Mouse (Mus musculus) hindbrain, embryonic 13.5 days (tissue): ENCODE measurements around the gene Ism1. TPM values are rescaled to one million over a fixed set of nuclear protein-coding genes. Genes with fewer than 3 reads are reported as not detected.

Source experiments
- ATAC-seq: fragments of 200-750 bp; cut with Nextera tagmentation; 2 replicates; pipeline ENCODE4 v1.8.0; 2017; ENCODE audit warnings: moderate TSS enrichment; ENCODE audit not compliant: low FRiP score
- H3K27ac ChIP-seq: fragments of 300-500 bp; sonication (generic); 2 replicates; pipeline ENCODE4 v1.5.1; 2015; ENCODE audit warnings: inconsistent platforms, mild to moderate bottlenecking, moderate library complexity
- H3K27me3 ChIP-seq: fragments of 300-500 bp; sonication (generic); 2 replicates; pipeline ENCODE4 v1.6.1; 2015; ENCODE audit warnings: mild to moderate bottlenecking, inconsistent platforms
- H3K36me3 ChIP-seq: fragments of 300-500 bp; sonication (generic); 2 replicates; pipeline ENCODE4 v1.6.1; 2015; ENCODE audit warnings: mild to moderate bottlenecking, inconsistent platforms
- H3K4me1 ChIP-seq: fragments of 300-500 bp; sonication (generic); replicated peaks from 2 replicates; pipeline ENCODE4 v1.6.1; 2015; ENCODE audit warnings: inconsistent platforms
- H3K4me2 ChIP-seq: fragments of 300-500 bp; sonication (generic); 2 replicates; pipeline ENCODE4 v1.6.1; 2015; ENCODE audit warnings: inconsistent platforms, mild to moderate bottlenecking, moderate library complexity
- H3K4me3 ChIP-seq: fragments of 300-500 bp; sonication (generic); 2 replicates; pipeline ENCODE4 v1.5.1; 2015; ENCODE audit warnings: mild to moderate bottlenecking, inconsistent platforms
- H3K9ac ChIP-seq: fragments of 300-500 bp; sonication (generic); 2 replicates; pipeline ENCODE4 v1.6.1; 2015; ENCODE audit warnings: mild to moderate bottlenecking, inconsistent platforms
- H3K9me3 ChIP-seq: fragments of 300-500 bp; sonication (generic); 2 replicates; pipeline ENCODE4 v1.6.1; 2016; ENCODE audit warnings: inconsistent platforms
- WGBS: fragments of 180-500 bp; shearing (Covaris S2); methylation state at CpG from one replicate; pipeline ENCODE4 v1.1.7; 2015; 5-methylcytosine and 5-hydroxymethylcytosine counted together
- polyA plus RNA-seq: library from polyadenylated mRNA; unstranded; fragments of >200 nt; fragmentation: Nextera tagmentation; extraction: Ambion mirVana; gene quantifications from 2 replicates; pipeline ENCODE4 v1.2.1, GENCODE M21; 2015

Ism1 gene
- polyA plus RNA-seq, 1 experiment from 2014 or later: 0.73 TPM

GRCm38 (mm10) chr2:139682540-139682939, 4.6 kb downstream of the Ism1 start:
- Histone ChIP-seq H3K9me3 (no peaks in the 10 kb centered on the region), H3K4me1 (peaks cover 8% of the 10 kb centered on the region; the same call in 1 of the 2 replicates), H3K4me2 (no peak overlapping the region), H3K27ac (no peak overlapping the region), H3K36me3 (no peaks in the 10 kb centered on the region), H3K4me3 (no peak overlapping the region), H3K27me3 (peaks cover 12% of the 10 kb centered on the region), H3K9ac (no peak overlapping the region)
- no peak for ATAC-seq
- WGBS: 87% methylated on average over 3 of the region's 3 CpGs

- Histone ChIP-seq H3K27me3 (no peaks in the 10 kb centered on the region), H3K9ac (no peak overlapping the region), H3K4me3 (no peak overlapping the region), H3K4me1 (no peaks in the 10 kb centered on the region), H3K36me3 (no peaks in the 10 kb centered on the region), H3K4me2 (no peak overlapping the region), H3K9me3 (no peaks in the 10 kb centered on the region), H3K27ac (no peak overlapping the region)
- ATAC-seq: no peak
- 97% methylated on average over 1 of the region's 1 CpGs for WGBS
These were observed 11.5 kb downstream of the Ism1 start for GRCm38 (mm10) chr2:139689442-139690003.

DNA sequence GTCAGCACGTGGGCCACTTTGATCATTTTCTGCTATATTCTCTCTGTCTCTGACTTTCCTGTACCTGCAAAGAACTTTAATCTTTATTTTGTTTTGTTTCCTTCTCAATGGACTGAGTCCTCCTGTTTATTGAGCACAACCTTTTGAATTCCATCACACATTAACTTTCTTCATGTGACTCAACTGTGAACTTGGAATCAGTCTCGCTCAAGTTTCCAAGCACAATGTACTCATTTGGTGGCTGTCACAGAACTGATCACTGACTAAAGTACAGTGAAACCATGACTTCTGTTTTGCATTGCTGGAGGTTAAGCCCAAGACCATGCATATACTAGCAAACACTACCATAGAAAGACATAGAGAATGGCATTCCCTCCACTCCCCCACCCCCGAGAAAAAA, 15.5 kb downstream of the Ism1 start:
- WGBS: 94% methylated on average over 3 of the region's 3 CpGs
- no peaks in the 10 kb centered on the region for H3K4me1 ChIP-seq
- H3K4me3 ChIP-seq: no peak overlapping the region
- no peaks in the 10 kb centered on the region for H3K36me3 ChIP-seq
- ATAC-seq: no peak
- no peaks in the 10 kb centered on the region for H3K9me3 ChIP-seq
- H3K27ac ChIP-seq: no peak overlapping the region
- no peak overlapping the region for H3K4me2 ChIP-seq
- H3K9ac ChIP-seq: no peak overlapping the region
- no peaks in the 10 kb centered on the region for H3K27me3 ChIP-seq

DNA sequence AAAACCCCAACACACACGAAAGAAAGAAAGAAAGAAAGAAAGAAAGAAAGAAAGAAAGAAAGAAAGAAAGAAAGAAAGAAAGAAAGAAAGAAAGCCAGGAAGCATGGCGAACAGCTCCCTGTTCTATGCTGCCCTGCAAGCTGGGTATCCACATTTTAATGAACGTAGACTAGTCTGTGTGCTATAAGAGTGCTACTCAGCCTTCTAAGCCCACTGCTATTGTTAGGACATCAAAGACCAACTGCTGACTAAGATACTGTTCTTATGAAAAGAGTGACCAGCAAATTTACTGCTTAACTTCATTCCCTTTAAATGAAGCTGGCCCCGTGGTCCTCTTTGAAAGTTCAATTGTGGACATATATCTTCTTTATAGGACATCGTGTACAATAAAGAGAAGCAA, 16.7 kb downstream of the Ism1 start:
- no peak overlapping the region for H3K4me2 ChIP-seq
- ATAC-seq: no peak
- H3K4me3 ChIP-seq: no peak overlapping the region
- H3K27ac ChIP-seq: no peak overlapping the region
- H3K9me3 ChIP-seq: no peaks in the 10 kb centered on the region
- H3K27me3 ChIP-seq: no peaks in the 10 kb centered on the region
- no peaks in the 10 kb centered on the region for H3K36me3 ChIP-seq
- no peak overlapping the region for H3K9ac ChIP-seq
- WGBS: 69% methylated on average over 5 of the region's 5 CpGs
- H3K4me1 ChIP-seq: no peaks in the 10 kb centered on the region

DNA sequence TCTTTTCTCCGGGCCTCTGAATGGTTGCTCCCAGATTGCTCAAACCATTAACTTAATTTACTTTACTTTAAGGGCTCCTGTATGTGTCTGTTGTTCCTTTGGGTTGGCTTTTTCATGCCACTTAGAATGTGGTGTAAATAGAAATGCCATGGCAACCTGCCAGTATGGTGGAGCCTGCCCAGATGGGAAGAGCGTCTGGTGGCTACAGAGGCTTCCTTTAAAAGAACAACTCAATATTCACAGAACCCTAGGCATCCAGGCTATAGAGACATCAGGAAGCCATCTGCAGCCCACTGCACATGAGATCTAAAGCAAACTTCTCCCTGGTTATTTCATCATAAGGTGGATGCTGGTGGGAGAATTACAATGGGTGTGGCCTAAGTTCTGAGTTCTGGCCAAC, 18.6 kb downstream of the Ism1 start:
- no peak overlapping the region for H3K9ac ChIP-seq
- H3K4me1 ChIP-seq: no peaks in the 10 kb centered on the region
- ATAC-seq: no peak
- H3K36me3 ChIP-seq: no peaks in the 10 kb centered on the region
- no peak overlapping the region for H3K4me3 ChIP-seq
- 55% methylated on average over 2 of the region's 2 CpGs for WGBS
- no peaks in the 10 kb centered on the region for H3K27me3 ChIP-seq
- H3K9me3 ChIP-seq: 0 out of 2 replicates have a peak, but pooled peaks cover 5% of the 10 kb centered on the region
- H3K4me2 ChIP-seq: no peak overlapping the region
- H3K27ac ChIP-seq: no peak overlapping the region

DNA sequence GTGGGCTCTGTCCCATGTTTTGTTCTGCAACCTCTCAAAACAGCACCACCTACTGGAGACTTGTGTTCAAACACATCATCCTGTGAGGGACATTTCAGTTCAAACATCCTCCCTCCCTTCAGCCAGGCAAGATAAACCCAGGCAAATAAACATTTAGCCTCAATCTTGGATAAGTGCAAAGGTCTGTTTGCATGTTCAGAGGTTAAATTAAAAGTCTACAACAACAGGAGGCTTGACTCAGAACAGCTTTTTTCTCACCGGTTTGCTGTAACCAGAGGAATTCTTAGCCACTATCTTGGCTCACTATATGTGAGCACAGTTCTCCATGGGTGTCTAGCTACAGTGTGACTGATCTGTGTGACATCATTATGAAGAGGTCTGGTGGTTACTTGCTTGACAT, 22.6 kb downstream of the Ism1 start:
- no peak overlapping the region for H3K4me3 ChIP-seq
- WGBS: 88% methylated on average over 1 of the region's 1 CpGs
- ATAC-seq: no peak
- no peaks in the 10 kb centered on the region for H3K27me3 ChIP-seq
- 0 out of 2 replicates have a peak, but pooled peaks cover 5% of the 10 kb centered on the region for H3K9me3 ChIP-seq
- H3K36me3 ChIP-seq: no peaks in the 10 kb centered on the region
- no peak overlapping the region for H3K27ac ChIP-seq
- H3K9ac ChIP-seq: no peak overlapping the region
- H3K4me1 ChIP-seq: no peaks in the 10 kb centered on the region
- H3K4me2 ChIP-seq: no peak overlapping the region

DNA sequence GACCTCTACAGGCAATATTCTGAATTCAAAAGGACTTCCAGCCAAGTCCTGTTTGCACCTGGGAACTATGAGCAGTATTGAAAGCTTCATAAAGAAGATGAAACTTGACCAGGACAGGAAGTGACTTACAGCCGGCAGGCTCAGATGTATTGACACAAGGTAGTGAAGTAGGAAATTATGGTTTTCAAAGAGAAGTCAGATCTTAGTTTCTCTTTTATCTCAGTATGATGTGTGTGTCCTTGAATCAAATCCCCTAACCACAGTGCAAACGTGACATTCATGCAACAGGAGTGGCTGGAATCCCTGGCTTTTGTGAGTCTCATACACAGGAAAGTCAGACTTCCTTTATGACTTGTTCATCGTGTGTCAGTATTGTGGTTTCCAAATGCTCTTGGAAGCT, 27.0 kb downstream of the Ism1 start:
- H3K4me1 ChIP-seq: no peaks in the 10 kb centered on the region
- no peak overlapping the region for H3K4me3 ChIP-seq
- no peak overlapping the region for H3K27ac ChIP-seq
- no peak overlapping the region for H3K4me2 ChIP-seq
- ATAC-seq: no peak
- H3K9ac ChIP-seq: no peak overlapping the region
- no peaks in the 10 kb centered on the region for H3K27me3 ChIP-seq
- WGBS: 83% methylated on average over 3 of the region's 3 CpGs
- H3K9me3 ChIP-seq: 0 out of 2 replicates have a peak, but pooled peaks cover 5% of the 10 kb centered on the region
- no peaks in the 10 kb centered on the region for H3K36me3 ChIP-seq

GRCm38 (mm10) chr2:139708194-139708899, 30.4 kb downstream of the Ism1 start:
- Histone ChIP-seq H3K9me3 (no peaks in the 10 kb centered on the region), H3K36me3 (no peaks in the 10 kb centered on the region), H3K4me1 (no peaks in the 10 kb centered on the region), H3K27ac (no peak overlapping the region), H3K4me2 (no peak overlapping the region), H3K27me3 (no peaks in the 10 kb centered on the region), H3K9ac (no peak overlapping the region), H3K4me3 (no peak overlapping the region)
- WGBS: 65% methylated on average over 6 of the region's 6 CpGs
- no peak for ATAC-seq

DNA sequence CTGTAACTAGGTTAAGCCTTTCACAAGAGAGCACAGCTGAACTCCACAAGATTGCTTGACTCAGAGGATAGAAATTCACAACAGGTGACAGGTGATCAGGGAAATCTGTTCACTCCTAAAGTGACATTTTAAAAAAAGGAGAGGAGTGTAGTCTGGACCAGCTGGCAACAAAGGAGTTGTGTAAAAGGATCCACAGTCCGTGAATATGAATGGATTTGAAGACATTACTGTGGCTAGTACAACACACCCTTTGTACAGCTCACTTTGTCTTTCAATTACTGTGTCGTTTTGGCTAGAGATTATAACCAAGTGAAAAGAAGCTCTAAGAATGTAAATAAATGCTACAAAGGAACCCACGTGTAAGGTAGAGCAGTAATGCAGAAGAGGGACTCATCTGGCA, 33.7 kb downstream of the Ism1 start:
- no peak for ATAC-seq
- no peaks in the 10 kb centered on the region for H3K4me1 ChIP-seq
- H3K9ac ChIP-seq: no peak overlapping the region
- H3K27ac ChIP-seq: no peak overlapping the region
- no peaks in the 10 kb centered on the region for H3K36me3 ChIP-seq
- H3K9me3 ChIP-seq: no peaks in the 10 kb centered on the region
- H3K27me3 ChIP-seq: no peaks in the 10 kb centered on the region
- WGBS: 34% methylated on average over 3 of the region's 3 CpGs
- H3K4me2 ChIP-seq: no peak overlapping the region
- no peak overlapping the region for H3K4me3 ChIP-seq

GRCm38 (mm10) chr2:139712046-139712445, 34.1 kb downstream of the Ism1 start:
- Histone ChIP-seq H3K36me3 (no peaks in the 10 kb centered on the region), H3K4me1 (no peaks in the 10 kb centered on the region), H3K4me2 (no peak overlapping the region), H3K27me3 (no peaks in the 10 kb centered on the region), H3K9me3 (no peaks in the 10 kb centered on the region), H3K4me3 (no peak overlapping the region), H3K9ac (no peak overlapping the region), H3K27ac (no peak overlapping the region)
- ATAC-seq: no peak
- 81% methylated on average over 10 of the region's 10 CpGs for WGBS

DNA sequence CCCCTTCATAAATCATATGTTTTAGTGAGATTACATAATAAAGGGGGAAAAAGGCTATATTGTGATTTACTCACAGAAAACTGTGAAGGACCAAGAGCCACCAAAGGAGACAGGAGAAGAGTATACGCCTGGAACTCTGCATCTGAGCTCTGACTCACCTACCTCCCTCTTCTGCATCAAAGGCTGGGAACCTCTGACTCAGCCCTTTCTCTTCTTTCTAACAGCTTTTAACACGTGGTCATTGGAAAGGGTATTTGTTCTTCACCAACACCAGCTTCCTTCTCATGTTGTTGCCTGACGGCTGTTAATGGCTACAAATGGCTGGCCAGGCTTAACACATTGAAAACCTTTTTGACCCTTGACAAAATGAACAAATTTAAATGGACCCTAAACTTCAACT, 36.2 kb downstream of the Ism1 start:
- Histone ChIP-seq H3K4me2 (no peak overlapping the region), H3K9me3 (no peaks in the 10 kb centered on the region), H3K9ac (no peak overlapping the region), H3K4me1 (no peaks in the 10 kb centered on the region), H3K27me3 (no peaks in the 10 kb centered on the region), H3K36me3 (no peaks in the 10 kb centered on the region), H3K4me3 (no peak overlapping the region), H3K27ac (no peak overlapping the region)
- no peak for ATAC-seq
- 78% methylated on average over 3 of the region's 3 CpGs for WGBS

DNA sequence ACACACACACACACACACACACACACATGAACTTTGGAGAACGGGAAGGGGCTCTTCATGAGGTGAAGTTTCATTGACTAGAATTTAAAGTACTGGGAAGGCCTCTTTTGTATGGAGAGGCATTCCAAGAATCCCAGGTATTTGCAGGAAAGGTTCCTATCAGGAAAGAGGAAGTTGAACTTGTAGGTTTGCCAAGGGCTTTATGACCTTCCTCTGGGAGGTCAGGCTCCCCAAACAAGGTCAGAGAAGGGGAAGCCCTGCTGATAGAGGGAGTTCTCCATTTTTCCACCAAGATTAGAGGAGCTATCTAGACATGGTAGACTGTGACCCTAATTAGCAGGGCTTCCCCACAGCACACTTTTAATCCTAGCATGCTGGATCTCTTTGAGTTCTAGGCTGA, 39.8 kb downstream of the Ism1 start:
- Histone ChIP-seq H3K4me1 (no peaks in the 10 kb centered on the region), H3K4me2 (no peak overlapping the region), H3K36me3 (no peaks in the 10 kb centered on the region), H3K27ac (no peak overlapping the region), H3K9me3 (no peaks in the 10 kb centered on the region), H3K4me3 (no peak overlapping the region), H3K9ac (no peak overlapping the region), H3K27me3 (no peaks in the 10 kb centered on the region)
- no peak for ATAC-seq
- 86% methylated on average over 1 of the region's 1 CpGs for WGBS

GRCm38 (mm10) chr2:139722700-139723099, 44.7 kb downstream of the Ism1 start:
- H3K4me3 ChIP-seq: no peak overlapping the region
- no peaks in the 10 kb centered on the region; the same call in 1 of the 2 replicates for H3K4me1 ChIP-seq
- ATAC-seq: 0 out of 2 replicates have a peak, but pooled peaks have one; percentile 47
- no peaks in the 10 kb centered on the region for H3K36me3 ChIP-seq
- no peak overlapping the region for H3K9ac ChIP-seq
- no peaks in the 10 kb centered on the region for H3K27me3 ChIP-seq
- no peak overlapping the region for H3K4me2 ChIP-seq
- H3K27ac ChIP-seq: no peak overlapping the region
- H3K9me3 ChIP-seq: no peaks in the 10 kb centered on the region
- 0% methylated on average over 1 of the region's 1 CpGs for WGBS
